Mouse (Mus musculus) c-Kit-positive CD71-positive TER-119-negative erythroid progenitor cells, embryonic 14.5 days (primary cell): ENCODE data around the gene Setd1a.

Source experiments
- DNase-seq: peaks from one replicate; pipeline ENCODE4 v3.0.0-alpha.2; 2013; ENCODE audit warnings: low read depth

The Setd1a gene

DNA sequence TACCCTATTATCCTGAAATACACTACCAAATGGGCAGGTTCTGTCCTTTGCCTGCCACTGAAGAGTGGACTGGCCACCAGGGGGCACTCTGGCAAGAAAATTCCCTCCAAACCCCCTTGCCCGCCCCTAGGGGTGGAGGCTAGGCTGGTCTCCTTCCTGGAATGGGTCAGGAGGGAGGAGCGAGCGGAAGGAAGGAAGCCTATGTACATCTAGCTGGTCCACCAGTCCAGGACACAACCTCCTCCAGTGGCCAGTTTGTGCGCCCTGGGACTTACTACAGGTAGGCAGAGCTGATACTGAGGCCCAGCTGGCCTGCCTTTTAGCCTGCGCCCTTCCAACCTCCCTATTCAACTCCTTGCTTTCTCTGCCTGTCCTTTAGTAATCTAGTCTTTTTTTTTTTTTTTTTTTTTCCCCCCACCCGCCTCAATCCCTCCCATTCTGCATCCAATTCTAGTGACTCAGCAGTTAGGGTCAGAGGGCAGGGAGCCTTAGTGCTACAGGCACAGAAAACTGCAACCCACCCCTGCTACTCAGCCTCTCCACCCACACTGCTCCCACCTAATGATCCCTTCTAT lies 24.1 kb downstream of the Setd1a start, which contains the start of gene Hsd3b7:
TSS of gene Hsd3b7 (plus strand) at position 170 of the 575 bp plus-strand sequence.
- DNase-seq = peak; percentile 68

DNA sequence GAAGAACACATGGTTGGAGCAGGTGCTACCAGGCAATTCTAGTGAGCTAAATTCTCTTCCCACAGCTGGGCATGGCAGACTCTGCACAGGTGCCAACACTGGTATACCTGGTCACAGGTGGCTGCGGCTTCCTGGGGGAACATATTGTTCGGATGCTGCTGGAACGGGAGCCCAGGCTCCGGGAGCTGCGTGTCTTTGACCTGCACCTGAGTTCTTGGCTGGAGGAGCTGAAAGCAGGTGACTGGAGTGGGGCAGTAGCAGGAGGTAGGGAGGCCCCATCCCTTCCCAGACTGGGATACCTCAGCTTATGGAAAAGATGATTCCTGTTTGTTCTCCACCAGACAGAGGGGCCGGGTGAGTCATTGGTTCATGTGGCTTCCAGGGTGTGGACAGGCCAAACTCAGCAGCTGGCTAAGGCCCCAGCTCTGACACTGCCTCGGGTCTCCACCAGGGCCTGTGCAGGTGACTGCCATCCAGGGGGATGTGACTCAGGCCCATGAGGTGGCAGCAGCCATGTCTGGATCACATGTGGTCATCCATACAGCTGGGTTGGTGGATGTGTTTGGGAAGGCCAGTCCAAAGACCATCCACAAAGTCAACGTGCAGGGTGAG lies 24.6 kb downstream of the Setd1a start:
- no peak for DNase-seq

DNA sequence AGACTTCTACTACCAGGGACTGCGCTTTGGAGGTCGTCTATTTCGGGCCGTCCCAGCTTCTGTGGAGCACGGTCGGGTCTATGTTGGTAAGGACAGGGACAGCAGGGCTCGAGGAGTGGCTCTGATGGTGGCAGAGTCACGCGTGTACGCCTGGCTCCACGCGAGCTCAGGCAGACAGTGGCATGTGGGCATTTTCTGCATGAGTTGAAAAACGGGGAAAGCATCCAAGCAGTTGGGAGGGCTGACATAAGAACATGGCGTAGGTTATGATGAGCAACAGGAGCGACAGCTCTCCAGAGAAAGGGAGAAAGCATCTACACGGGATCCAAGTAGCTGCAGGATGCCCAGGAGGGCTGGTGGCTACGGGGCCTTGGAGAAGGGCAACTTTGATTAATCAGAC lies 25.8 kb downstream of the Setd1a start:
- DNase-seq = no peak

DNA sequence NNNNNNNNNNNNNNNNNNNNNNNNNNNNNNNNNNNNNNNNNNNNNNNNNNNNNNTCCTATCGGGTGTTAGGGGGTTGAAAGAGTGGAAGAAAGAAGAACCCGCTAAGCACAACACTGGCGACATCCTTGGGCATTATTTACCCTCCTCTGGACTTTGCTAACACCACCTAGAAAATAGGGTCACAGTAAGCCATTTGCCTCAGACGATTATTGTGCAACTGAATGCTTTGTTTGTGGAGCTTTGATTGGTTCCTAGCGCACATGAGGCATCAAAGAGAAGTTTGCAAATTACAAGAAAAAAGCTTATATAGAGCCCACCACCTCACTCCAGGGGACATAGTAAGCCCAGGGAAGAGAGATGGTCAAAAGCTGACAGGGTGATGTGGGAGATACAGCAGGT lies 32.4 kb downstream of the Setd1a start:
- no peak for DNase-seq

DNA sequence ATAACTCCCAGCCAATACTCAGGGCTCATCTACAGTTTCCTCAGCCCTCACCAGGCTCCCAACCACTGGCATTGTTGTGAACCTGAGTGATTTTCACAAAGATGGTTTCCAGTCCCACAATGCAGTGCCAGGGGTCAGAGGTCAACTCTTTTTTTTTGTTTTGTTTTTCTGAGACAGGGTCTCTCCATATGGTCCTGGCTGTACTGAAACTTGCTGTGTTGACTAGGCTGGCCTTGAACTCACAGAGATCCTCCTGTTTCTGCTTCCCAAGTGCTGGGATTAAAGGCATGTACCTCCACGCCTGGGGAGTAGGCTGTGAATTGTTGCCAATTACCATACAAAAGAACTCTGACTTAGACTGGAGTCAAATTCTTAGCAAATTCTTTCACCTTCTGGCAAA lies 33.4 kb downstream of the Setd1a start:
- no peak for DNase-seq

DNA sequence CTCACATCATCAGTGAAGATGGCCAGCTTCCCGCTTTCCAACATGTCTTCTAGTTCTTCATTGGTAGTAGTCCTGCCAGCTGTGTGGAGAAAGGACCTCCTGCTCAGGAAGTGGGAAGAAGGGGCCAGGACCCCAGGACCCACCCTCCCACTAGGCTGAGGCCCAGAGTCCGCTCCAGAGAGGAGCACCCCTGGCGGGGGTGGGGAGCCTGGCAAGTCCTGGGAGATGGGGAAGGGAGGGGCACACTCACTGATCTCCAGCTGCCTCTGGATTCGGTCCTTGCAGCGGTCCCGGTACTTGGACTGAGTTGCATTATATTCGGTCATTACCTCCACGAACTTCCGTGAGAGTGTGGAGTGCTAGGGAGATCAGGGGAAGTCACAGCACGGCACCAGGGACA lies 34.2 kb downstream of the Setd1a start:
- DNase-seq = no peak

DNA sequence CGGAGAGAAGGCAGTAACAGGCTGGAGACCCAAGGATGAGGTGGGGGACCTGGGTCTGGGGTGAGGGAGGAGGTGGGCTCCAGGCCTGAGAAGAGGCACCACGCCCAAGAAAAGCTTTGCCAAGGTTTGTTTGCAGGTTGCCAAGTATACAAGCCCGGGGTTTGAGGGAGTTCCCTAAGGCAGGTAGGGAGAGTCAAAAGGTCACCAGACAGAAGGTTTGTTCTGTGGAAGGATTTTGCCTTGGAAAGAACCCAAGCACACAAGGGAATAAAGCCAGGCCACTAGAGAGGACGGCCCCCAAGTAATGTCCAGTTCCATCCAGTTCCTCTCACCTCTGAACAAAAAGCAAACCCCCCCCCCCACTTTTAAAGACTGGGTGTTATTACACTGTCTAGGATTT lies 34.8 kb downstream of the Setd1a start:
- DNase-seq = no peak

DNA sequence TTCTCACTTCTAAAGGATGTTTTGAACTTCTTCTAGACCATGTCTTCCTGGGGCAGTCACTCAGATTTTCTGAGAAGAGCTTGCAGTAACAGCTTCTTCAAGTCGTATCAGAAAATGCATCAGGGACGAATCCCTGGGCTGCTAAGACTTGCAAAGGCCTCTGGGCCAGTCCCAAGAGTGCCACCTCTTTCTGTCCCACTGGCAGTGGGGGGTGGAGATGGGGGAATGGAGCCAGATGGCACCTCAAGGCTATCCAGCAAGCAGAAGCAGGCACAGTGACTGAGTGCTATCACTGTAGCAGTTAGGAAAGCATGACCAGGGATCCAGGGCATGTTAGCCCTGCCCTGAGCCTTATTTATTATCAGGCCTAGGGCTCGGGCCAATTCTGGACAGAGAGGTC lies 35.8 kb downstream of the Setd1a start:
- DNase-seq = no peak

DNA sequence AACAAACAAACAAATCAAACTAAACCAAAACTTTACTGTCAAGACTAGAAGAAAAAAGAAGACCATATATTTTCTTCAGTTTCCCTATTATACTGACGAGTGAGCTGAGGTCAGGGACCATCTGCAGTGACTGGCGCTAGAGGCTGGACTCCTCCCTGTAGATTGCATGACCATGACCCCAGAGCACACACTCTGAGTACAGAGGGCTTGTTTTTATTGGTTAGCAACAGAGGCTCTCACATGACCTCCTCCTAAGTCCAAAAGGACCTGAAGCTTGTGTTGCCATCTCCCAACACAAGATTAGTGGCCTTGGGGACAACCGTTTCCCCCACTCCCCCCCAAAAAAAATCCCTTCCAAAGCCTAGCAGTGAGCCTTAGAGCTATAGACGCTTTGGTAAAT lies 37.4 kb downstream of the Setd1a start:
- DNase-seq = no peak

DNA sequence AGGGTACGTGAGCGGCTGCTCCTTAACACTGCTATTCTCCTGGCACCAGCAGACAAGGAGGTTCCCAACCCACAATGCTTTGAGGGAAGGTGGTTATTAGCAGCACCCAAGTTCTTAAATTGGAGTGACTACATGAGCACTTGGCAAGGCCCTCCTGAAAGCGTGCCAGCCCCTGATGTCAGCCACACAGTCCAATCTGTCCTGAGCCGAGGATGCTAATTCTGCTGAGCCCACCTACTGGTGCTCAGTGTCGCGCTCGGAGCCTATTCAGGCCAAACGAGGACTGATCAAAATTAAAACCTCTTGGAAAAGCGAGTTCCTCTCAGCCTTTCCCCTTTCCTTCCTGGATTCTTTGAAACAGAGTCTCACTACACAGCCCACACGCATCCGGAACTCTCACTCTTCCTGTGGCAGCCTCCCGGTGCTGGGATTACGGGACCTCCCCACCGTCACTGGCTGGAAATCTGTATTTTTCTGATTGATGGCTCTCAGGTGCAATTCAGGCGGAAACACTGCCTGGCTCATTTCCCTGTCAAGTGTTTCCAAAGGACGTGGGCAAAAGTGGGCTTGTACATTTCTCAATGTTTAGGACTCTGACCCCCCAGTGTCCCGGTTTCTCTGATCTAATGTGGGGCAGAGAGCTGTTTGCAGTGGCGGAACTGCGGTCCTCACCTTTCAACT lies 37.9 kb downstream of the Setd1a start:
- no peak for DNase-seq

DNA sequence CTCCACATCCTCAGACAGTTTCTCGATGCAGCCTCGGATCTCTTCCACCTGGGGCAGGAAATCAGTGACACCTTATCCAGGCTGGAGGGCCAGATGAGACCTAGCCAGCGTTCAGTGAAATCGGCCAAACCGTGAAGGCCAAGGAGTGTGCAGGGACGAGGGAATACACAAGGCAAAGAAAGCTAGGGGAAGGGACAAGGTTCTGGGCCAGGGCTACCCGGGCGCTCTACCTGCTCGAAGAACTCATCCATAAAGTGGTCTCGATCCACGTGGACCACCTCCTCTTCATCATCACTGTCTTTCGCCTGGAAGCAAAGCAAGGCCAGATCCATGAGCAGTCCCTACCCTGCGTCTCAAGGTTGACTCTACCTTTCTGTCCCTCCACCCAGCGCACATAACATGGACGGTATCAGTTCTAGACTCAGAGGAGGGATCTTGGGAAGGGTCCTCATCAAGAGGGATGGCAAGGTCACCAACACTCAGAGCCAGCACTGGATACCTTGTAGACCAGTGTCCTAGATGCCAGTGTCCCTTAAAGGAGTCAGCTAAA lies 38.7 kb downstream of the Setd1a start:
- no peak for DNase-seq

DNA sequence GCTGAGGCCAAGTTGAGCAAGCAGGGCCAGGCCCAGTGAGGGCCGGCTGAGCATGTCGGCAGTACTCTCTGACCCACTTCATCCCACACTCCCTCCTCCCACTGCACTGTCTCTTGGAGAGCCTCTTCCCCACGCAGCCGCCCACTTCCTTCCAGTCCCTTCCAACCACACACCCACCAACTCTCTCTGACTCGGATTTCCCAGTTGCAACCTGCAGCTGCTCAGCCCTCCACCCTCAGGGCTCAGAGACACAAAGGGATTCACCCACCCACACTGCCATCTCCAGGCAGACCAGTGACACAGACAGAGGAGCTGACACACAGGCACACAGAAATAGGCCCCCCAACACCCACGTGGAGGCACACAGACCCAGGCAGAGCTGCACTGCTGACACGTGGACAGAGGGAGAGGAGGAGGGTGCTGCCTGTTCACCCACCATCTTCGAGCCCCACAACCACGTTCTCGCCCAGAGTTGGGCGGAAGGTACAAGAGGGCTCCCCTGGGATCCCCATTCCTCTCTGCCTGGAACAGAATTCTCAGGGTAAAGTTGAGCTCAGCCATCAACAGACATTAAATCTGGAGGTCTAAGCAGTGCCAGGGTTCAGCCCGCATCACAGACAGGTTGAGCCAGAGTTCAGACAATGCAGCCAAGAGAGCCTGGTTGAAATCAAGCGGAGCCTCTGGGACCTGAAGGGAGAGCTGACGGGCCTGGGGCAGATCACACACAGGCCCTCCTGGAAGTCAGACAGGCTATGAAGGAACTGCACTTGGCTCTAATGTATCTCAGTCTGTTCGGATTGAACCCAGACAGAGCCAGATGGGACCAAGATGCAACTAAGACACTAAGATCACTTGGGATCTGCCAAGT lies 39.7 kb downstream of the Setd1a start:
- no peak for DNase-seq

DNA sequence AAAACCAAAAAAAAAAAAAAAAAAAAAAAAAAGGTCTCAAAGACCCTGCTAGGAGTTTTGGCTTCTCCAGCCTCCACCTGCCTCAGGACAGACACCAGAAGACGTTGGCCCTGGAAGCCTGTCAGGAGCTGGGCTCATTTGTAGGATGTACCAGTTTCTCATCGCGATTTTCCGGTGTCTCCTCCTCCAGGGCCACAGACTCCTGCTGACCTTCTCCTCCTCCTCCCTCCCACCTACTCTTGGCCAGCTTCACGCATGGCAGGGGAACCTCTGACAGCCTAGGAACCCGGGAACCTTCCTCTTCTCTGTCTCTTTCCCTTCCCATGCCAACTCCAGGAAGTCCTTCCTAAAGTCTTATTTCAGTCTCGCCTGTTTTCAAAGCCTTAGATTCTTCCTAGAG lies 40.6 kb downstream of the Setd1a start:
- no peak for DNase-seq

DNA sequence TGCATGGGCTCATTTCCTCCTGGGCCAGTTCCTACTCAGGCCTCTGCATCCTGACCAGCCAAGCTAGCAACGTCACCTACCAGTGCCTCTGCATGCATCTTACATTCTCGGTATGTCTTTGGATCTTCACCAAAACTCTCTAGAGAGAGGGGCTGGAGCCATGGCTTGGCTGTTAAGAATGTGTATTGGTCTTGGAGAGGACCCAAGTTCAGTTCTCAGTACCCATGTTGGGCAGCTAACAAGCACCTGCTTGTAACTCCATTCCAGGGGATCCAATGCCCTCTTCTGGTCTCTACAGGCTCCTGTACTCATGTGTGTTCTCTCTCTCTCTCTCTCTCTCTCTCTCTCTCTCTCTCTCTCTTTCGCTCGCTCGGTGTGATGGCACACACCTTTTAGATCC lies 41.3 kb downstream of the Setd1a start:
- no peak for DNase-seq

DNA sequence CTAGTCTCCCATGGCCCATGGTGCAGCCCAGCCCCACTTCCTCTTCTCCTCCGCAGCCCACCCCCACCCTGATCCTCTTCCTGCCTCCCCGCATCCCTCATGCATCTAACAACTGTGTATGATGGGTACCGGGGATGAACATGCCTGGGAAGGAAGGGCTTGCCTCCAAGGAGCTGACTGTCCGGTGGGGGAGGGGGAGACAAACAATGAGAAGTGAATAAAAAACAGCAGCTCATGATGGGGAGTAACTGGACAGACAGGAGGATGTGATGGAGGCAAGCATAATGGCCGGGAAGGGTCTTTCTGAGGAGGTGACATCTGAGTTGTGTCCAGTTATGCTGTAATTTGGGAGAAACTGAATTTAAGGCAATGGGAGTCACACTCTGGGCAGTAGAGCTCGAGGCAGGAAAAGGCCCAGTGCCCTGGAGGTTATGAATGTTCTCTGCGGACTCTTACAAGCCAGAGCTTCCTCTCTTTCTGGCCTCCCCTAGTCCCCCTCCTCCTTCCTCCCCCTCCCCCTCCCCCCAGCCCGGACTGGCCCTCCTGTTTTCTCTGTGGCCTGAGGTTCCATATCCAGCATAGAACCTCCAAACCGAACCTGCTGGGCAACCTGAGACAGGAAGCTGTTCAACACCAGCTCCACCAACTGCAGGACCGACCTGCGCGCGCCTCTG lies 44.5 kb downstream of the Setd1a start:
- DNase-seq = no peak

DNA sequence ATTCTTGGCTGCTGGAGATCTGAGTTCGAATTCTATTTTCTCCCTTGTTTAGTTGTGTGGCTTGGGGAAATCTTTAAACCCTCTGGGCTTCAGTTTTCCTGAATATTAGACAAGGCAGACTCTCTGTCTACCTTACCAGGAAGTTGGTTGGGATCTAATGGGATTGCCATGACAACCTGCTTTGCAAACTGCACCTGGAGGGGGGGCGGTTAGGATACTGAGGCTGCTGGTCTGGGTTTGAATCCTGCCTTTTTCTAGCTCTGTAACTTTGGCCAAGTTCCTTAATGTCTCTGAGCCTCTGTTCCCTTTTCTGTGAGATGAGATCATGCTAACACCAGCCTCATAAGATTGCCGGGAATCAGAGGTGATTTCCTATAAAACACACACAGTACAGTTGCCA lies 46.0 kb downstream of the Setd1a start:
- no peak for DNase-seq

DNA sequence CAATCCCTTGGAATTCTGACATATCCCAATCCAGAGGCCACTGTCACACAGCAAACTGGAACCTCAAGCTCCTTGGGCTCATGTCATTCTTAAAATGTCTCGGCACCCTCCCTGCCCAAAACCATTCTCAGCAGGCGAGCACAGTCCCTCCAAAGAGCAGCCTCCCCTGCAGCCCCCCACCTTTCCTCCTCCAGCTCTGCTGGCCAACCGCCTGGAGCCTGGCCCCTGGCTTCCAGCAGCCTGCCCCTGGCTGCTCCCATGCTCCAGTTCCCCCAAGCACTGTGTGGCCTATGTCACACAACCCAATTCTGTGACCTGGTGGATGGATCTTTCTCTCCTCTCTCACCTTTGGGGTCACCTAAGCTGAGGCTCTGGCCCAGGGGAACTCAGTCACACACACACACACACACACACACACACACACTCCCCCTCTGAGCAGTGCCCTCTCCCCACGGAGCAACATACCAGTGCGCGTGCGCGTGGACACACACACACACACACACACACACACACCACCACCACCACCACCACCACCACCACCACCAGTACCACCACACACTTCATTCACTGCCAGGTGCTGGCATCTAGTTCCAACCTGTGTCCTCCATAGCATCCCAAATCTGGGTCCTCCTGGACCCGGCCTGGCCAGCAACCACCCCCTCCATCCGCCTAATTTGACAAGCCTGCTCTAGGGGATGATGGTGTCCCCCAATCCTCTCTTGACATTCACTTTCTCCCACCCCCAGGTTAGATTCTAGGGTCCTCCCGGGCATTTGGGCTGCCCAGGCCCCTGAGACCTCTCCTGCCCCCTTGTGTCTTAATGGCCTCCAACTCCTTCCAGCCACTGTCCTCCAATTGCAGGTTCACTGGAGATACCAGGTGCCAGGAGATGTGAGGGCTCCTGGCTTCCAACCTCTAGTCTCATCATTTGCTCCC lies 47.0 kb downstream of the Setd1a start:
- DNase-seq = no peak

DNA sequence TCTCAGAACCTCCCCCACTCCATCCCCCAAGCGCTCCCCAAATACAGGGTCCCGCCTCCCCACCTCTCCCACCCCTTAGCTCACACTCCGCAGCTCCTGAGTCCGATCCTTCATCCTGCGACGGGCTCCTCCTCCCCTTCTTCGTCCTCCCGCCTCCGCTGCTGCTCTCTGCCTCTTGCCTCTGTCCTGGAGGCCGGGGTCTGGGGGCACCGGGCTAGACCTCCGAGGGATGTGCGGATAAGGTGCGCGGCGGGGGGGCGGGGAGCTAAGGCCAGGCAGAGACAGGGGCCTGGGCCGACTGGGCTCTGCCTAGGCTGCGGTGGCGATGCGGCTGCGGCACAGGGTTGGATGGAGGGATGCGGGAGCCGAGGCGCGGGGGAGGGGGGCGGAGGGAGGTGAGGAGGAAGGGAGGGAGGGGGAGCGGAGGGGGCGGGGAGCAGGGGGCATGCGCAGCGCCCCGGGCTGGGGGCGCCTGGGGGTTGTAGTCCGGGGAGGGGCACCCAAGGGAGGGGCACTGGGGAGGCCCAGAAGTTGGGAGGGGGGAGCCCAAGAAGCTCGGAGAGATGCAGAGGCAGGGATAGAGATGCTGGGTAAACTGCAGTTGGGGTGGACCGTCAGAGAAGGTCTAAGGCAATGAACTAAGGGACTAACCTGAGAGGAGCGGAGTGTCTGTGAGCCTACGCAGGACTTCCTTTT lies 47.9 kb downstream of the Setd1a start, which contains the start of the genes Stx4a and Stx1b:
TSS of gene Stx4a (plus strand) at position 119 of the 696 bp plus-strand sequence.
TSS of gene Stx1b (minus strand) at position 374 of the 696 bp plus-strand sequence.
- DNase-seq = no peak

DNA sequence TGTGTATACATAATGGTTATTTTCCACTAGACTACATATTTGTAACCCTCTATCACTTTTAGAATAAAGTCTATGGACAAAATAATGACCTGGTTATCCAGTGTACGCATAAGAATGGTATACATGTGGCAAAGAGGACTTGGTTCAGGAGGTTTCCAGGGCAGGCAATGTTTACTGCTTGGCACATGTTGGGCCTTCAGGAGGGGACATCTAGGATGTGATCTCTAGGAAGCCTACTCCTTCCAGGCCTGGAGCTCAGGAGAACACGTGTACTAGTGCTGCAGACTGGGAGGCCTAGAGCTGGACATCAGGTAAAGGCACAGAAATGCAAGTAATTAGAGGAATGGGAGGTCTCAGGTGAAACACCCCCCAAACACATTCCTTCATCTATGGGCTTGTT lies 59.1 kb downstream of the Setd1a start:
- no peak for DNase-seq

DNA sequence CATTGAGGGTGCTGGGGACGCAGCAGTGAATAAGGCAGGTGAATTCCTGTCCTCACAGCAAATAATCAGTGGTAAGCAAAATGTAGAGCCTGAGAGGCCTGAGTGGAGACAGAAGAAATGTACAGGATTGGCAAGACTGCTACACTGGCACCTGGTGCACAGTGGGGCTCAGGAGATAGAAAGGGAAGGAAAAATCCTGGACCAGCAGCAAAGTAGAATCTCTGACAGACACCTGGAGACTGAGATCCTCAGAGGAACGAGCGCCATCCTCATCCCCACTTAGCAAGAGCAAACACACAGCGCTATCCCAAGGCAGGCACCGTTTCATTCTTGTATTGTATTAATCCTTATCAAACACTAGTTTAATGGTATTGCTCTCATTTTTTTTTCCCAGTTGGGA lies 61.0 kb downstream of the Setd1a start:
- no peak for DNase-seq
